Mouse (Mus musculus) lung, postnatal 0 days (tissue): ENCODE results near the gene Gm49366. TPM values are rescaled to one million over a fixed set of nuclear protein-coding genes. Genes with fewer than 3 reads are reported as not detected.
A peak's percentile ranks its signal among the peaks of the same experiment; 100 is the strongest.
"Not testable (repeated sequence)": the region's sequence is repeated elsewhere in the genome, so short reads cannot be mapped to it uniquely, and the experiment has no call there.

Source experiments
- ATAC-seq: fragments of 200-750 bp; cut with Nextera tagmentation; 2 replicates; pipeline ENCODE4 v1.8.0; 2017; ENCODE audit warnings: moderate library complexity
- DNase-seq: peaks from one replicate; pipeline ENCODE4 v3.0.0-alpha.2; 2016; ENCODE audit warnings: low spot score
- H3K27ac ChIP-seq: fragments of 300-500 bp; sonication (generic); 2 replicates; pipeline ENCODE4 v1.5.1; 2014; ENCODE audit warnings: antibody characterized with exemption, mild to moderate bottlenecking, low read length, mixed read lengths
- H3K27me3 ChIP-seq: fragments of 300-500 bp; sonication (generic); replicated peaks from 2 replicates; pipeline ENCODE4 v1.6.1; 2014; ENCODE audit warnings: low read length, mixed read lengths; ENCODE audit not compliant: insufficient read depth
- H3K36me3 ChIP-seq: fragments of 300-500 bp; sonication (generic); 2 replicates; pipeline ENCODE4 v1.6.1; 2014; ENCODE audit warnings: low read length, mixed read lengths; ENCODE audit not compliant: insufficient read depth
- H3K4me1 ChIP-seq: fragments of 300-500 bp; sonication (generic); 2 replicates; pipeline ENCODE4 v1.6.1; 2014; ENCODE audit warnings: antibody characterized with exemption, low read depth, low read length, mixed read lengths; ENCODE audit not compliant: insufficient read depth
- H3K4me2 ChIP-seq: fragments of 300-500 bp; sonication (generic); replicated peaks from 2 replicates; pipeline ENCODE4 v1.6.1; 2014; ENCODE audit warnings: low read depth, mild to moderate bottlenecking, low read length, moderate library complexity, mixed read lengths
- H3K4me3 ChIP-seq: fragments of 300-500 bp; sonication (generic); 2 replicates; pipeline ENCODE4 v1.5.1; 2014; ENCODE audit warnings: low read depth, low read length
- H3K9ac ChIP-seq: fragments of 300-500 bp; sonication (generic); replicated peaks from 2 replicates; pipeline ENCODE4 v1.6.1; 2014; ENCODE audit warnings: low read depth, mild to moderate bottlenecking
- H3K9me3 ChIP-seq: fragments of 300-500 bp; sonication (generic); 2 replicates; pipeline ENCODE4 v1.6.1; 2016; ENCODE audit warnings: low read length, mixed read lengths
- CTCF ChIP-seq: IDR thresholded peaks from 2 replicates; pipeline ENCODE4 v1.5.1; 2016; ENCODE audit warnings: antibody characterized with exemption, mild to moderate bottlenecking
- EP300 ChIP-seq: IDR thresholded peaks from 2 replicates; pipeline ENCODE4 v1.6.1; 2016; ENCODE audit warnings: antibody characterized with exemption, mild to moderate bottlenecking, control low read depth
- WGBS: fragments of 180-500 bp; shearing (Covaris S2); extraction: QIAGEN DNeasy Blood & Tissue Kit; methylation state at CpG from one replicate; pipeline ENCODE4 v1.1.7; 2014; 5-methylcytosine and 5-hydroxymethylcytosine counted together
- polyA plus RNA-seq: library from polyadenylated mRNA; unstranded; fragments of >200 nt; fragmentation: Nextera tagmentation; extraction: Ambion mirVana; gene quantifications from 2 replicates; pipeline ENCODE4 v1.2.1, GENCODE M21; 2015

Gene Gm49366
- polyA plus RNA-seq, 1 experiment from 2014 or later, result not detected

GRCm38 (mm10) chr12:84068986-84069385 lies 30.3 kb downstream of the Gm49366 start, which contains the start of gene Acot5:
TSS of gene Acot5 (plus strand) at chr12:84069325.
- TF ChIP-seq CTCF, result no peak
- no peak for TF ChIP-seq EP300
- no peak within 1 kb of the TSS for H3K9ac ChIP-seq

GRCm38 (mm10) chr12:84069582-84069981 lies 30.8 kb downstream of the Gm49366 start:
- not testable (repeated sequence) for DNase-seq, H3K9ac ChIP-seq, H3K36me3 ChIP-seq, ATAC-seq, H3K27me3 ChIP-seq, H3K27ac ChIP-seq, H3K9me3 ChIP-seq, H3K4me1 ChIP-seq
- peak overlapping the region; percentile 31; the same call in 1 of the 2 replicates for H3K4me3 ChIP-seq
- 2% methylated on average over 28 of the region's 52 CpGs for WGBS
- H3K4me2 ChIP-seq, result peak overlapping the region; percentile 53

More at GRCm38 (mm10) chr12:84068986-84069385, 30.3 kb downstream of the Gm49366 start, which contains the start of gene Acot5:
- Histone ChIP-seq H3K4me3 (peak within 1 kb of the TSS; percentile 31; the same call in 1 of the 2 replicates), H3K27me3 (0 out of 2 replicates have a peak, but pooled peaks cover 8% of the 10 kb centered on the region), H3K27ac (no peak within 1 kb of the TSS), H3K9me3 (no peaks in the 10 kb centered on the region), H3K4me1 (no peaks in the 10 kb centered on the region), H3K36me3 (no peaks in the 10 kb centered on the region), H3K4me2 (peak within 1 kb of the TSS; percentile 53)
- DNase-seq, result peak; percentile 11
- ATAC-seq, result no peak
- WGBS, result 43% methylated on average over 9 of the region's 9 CpGs

- no peaks in the 10 kb centered on the region for H3K9me3 ChIP-seq
- no peak overlapping the region for H3K27ac ChIP-seq
- H3K4me3 ChIP-seq, result no peak overlapping the region
- H3K27me3 ChIP-seq, result 0 out of 2 replicates have a peak, but pooled peaks cover 8% of the 10 kb centered on the region
- no peaks in the 10 kb centered on the region for H3K36me3 ChIP-seq
- H3K4me1 ChIP-seq, result no peaks in the 10 kb centered on the region
- 91% methylated on average over 2 of the region's 2 CpGs for WGBS
- ATAC-seq (no peak), DNase-seq (no peak)
- no peak overlapping the region for H3K9ac ChIP-seq
- TF ChIP-seq CTCF (no peak), EP300 (no peak)
- no peak overlapping the region for H3K4me2 ChIP-seq
Observed at GRCm38 (mm10) chr12:84071696-84072095, 33.0 kb downstream of the Gm49366 start.

- Histone ChIP-seq H3K4me2 (no peak overlapping the region), H3K27me3 (no peaks in the 10 kb centered on the region), H3K27ac (no peak overlapping the region), H3K9ac (no peak overlapping the region), H3K4me1 (no peaks in the 10 kb centered on the region), H3K36me3 (no peaks in the 10 kb centered on the region), H3K9me3 (no peaks in the 10 kb centered on the region), H3K4me3 (no peak overlapping the region)
- DNase-seq (no peak), ATAC-seq (no peak)
- TF ChIP-seq EP300 (no peak), CTCF (no peak)
- 73% methylated on average over 4 of the region's 4 CpGs for WGBS
Observed at GRCm38 (mm10) chr12:84077371-84077990, 38.7 kb downstream of the Gm49366 start.

GRCm38 (mm10) chr12:84083842-84084241 lies 45.1 kb downstream of the Gm49366 start:
- no peaks in the 10 kb centered on the region for H3K27me3 ChIP-seq
- TF ChIP-seq EP300 (no peak), CTCF (no peak)
- no peaks in the 10 kb centered on the region for H3K9me3 ChIP-seq
- H3K36me3 ChIP-seq, result no peaks in the 10 kb centered on the region
- H3K4me1 ChIP-seq, result no peaks in the 10 kb centered on the region
- H3K4me3 ChIP-seq, result no peak overlapping the region
- no peak overlapping the region for H3K4me2 ChIP-seq
- no peak for DNase-seq
- H3K27ac ChIP-seq, result no peak overlapping the region
- H3K9ac ChIP-seq, result no peak overlapping the region
- WGBS, result 70% methylated on average over 2 of the region's 2 CpGs
- no peak for ATAC-seq

GRCm38 (mm10) chr12:84084581-84084980 lies 45.8 kb downstream of the Gm49366 start:
- WGBS, result 58% methylated on average over 4 of the region's 4 CpGs
- H3K4me2 ChIP-seq, result no peak overlapping the region
- H3K4me1 ChIP-seq, result no peaks in the 10 kb centered on the region
- H3K9me3 ChIP-seq, result no peaks in the 10 kb centered on the region
- no peaks in the 10 kb centered on the region for H3K36me3 ChIP-seq
- DNase-seq (no peak), ATAC-seq (no peak)
- H3K27me3 ChIP-seq, result no peaks in the 10 kb centered on the region
- no peak overlapping the region for H3K9ac ChIP-seq
- no peak overlapping the region for H3K4me3 ChIP-seq
- TF ChIP-seq EP300 (no peak), CTCF (no peak)
- H3K27ac ChIP-seq, result no peak overlapping the region

- H3K4me2 ChIP-seq, result not testable (repeated sequence)
- 87% methylated on average over 5 of the region's 5 CpGs for WGBS
Observed at GRCm38 (mm10) chr12:84094666-84095065, 55.9 kb downstream of the Gm49366 start.

More at GRCm38 (mm10) chr12:84094666-84095065, 55.9 kb downstream of the Gm49366 start:
- not testable (repeated sequence) for H3K4me1 ChIP-seq, DNase-seq, ATAC-seq, H3K27me3 ChIP-seq, H3K4me3 ChIP-seq, H3K9ac ChIP-seq, H3K9me3 ChIP-seq, H3K27ac ChIP-seq, H3K36me3 ChIP-seq
